Comparison of ENCODE assay signal across 14 mouse cellular contexts in the genomic region with DNA sequence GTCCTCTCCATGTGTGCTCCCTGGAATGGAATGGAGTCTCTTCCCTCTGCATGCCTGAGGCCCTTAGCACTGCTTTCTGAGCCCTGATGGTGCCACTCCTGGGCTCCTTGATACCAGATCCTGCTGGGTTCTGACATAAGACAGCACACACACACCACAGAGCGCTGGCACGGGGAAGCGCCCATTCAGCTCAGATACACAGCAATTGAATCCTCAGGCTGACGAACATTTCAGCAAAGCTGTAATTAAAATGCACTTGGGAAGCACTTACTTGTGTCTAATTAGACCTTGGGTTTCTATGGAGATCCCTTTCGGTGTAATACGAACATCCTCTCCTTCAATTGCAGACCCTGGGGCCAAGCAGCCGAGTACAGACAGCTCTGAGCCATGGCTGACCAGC.
DNase-seq lines count a peak whose midpoint lies in the region; ATAC-seq and TF ChIP-seq lines count a peak whose summit lies in the region.
"Had no signal": no experiment of that assay in that cellular context is flagged by ENCODE, and none has a peak within 500 bp of the region (broad histone marks: within the 10 kb centered on the region; RNA-seq: fewer than 3 reads in every experiment).

No protein-coding gene starts in this region.

- H3K36me3 ChIP-seq in forebrain, embryonic 13.5 days (ENCODE audit: poor library complexity, severe bottlenecking) = no peaks in the 10 kb centered on the region
- H3K36me3 ChIP-seq in lung, postnatal 0 days (ENCODE audit: insufficient read depth, low read length) = no peaks in the 10 kb centered on the region
- H3K36me3 ChIP-seq in liver, embryonic 12.5 days = no peaks in the 10 kb centered on the region
- H3K36me3 ChIP-seq: kidney, embryonic 15.5 days; liver, embryonic 13.5 days had no signal

- no peak for TF ChIP-seq CTCF in lung, postnatal 0 days (IDR thresholded peaks at IDR 0.05)

- peaks cover 64% of the 10 kb centered on the region for H3K4me1 ChIP-seq in forebrain, embryonic 13.5 days
- no peaks in the 10 kb centered on the region for H3K4me1 ChIP-seq in lung, postnatal 0 days (ENCODE audit: insufficient read depth, low read depth, low read length)
- H3K4me1 ChIP-seq in liver, embryonic 12.5 days = 0 out of 2 replicates have a peak, but pooled peaks cover 5% of the 10 kb centered on the region
- H3K4me1 ChIP-seq: liver, embryonic 13.5 days had no signal

- intact Hi-C loops in left cerebral cortex, postnatal 14 days (cut with DNase I) = no loop called here

- H3K27me3 ChIP-seq in forebrain, embryonic 13.5 days = no peaks in the 10 kb centered on the region
- H3K27me3 ChIP-seq in lung, postnatal 0 days (replicated peaks; ENCODE audit: insufficient read depth, low read length) = no peaks in the 10 kb centered on the region
- peaks cover 4% of the 10 kb centered on the region; the same call in 1 of the 2 replicates for H3K27me3 ChIP-seq in liver, embryonic 12.5 days (replicated peaks)

- TF ChIP-seq EP300 in lung, postnatal 0 days (IDR thresholded peaks at IDR 0.05) = no peak

- H3K4me2 ChIP-seq in forebrain, embryonic 13.5 days = 0 out of 2 replicates have a peak overlapping the region, but pooled peaks have one; percentile 17
- H3K4me2 ChIP-seq in lung, postnatal 0 days (replicated peaks; ENCODE audit: low read depth, low read length) = no peak overlapping the region
- no peak overlapping the region for H3K4me2 ChIP-seq in liver, embryonic 12.5 days
- H3K4me2 ChIP-seq: kidney, embryonic 15.5 days; liver, embryonic 13.5 days had no signal

- 15% methylated on average over 7 of the region's 7 CpGs for WGBS in forebrain, embryonic 13.5 days
- 78% methylated on average over 7 of the region's 7 CpGs for WGBS in lung, postnatal 0 days
- 69% methylated on average over 7 of the region's 7 CpGs for WGBS in liver, embryonic 12.5 days (ENCODE audit: insufficient replicate concordance)

- DNase-seq in right cerebral cortex, adult 2 months (ENCODE audit: low spot score in 2 of 2) = peak; percentile 10 to 29
- DNase-seq in right cerebral cortex, postnatal 36 days (ENCODE audit: low spot score in 2 of 2) = no peak
- peak; percentile 29 to 65 for DNase-seq in left cerebral cortex, postnatal 14 days (ENCODE audit: low spot score in 2 of 2)
- peak; percentile 33 for DNase-seq in telencephalon, adult 2 months (ENCODE audit: low read depth, low spot score)
- no peak for DNase-seq in lung, postnatal 0 days (ENCODE audit: low spot score)
- DNase-seq: cerebellum, adult 11-12 months; embryo, embryonic 11 days; heart, adult 11 months; layer of hippocampus, postnatal 36 days; liver, embryonic 13.5 days; lung, postnatal 36 days had no signal

- peak overlapping the region; percentile 80 for H3K27ac ChIP-seq in forebrain, embryonic 13.5 days
- no peak overlapping the region for H3K27ac ChIP-seq in lung, postnatal 0 days (ENCODE audit: low read length)
- H3K27ac ChIP-seq in liver, embryonic 12.5 days = no peak overlapping the region
- H3K27ac ChIP-seq: kidney, embryonic 15.5 days; liver, embryonic 13.5 days had no signal

- peak; percentile 54 for ATAC-seq in forebrain, embryonic 13.5 days
- ATAC-seq in lung, postnatal 0 days = no peak
- ATAC-seq in liver, embryonic 12.5 days = no peak

- no peaks in the 10 kb centered on the region for H3K9me3 ChIP-seq in forebrain, embryonic 13.5 days (replicated peaks)
- no peaks in the 10 kb centered on the region for H3K9me3 ChIP-seq in lung, postnatal 0 days (ENCODE audit: low read length)
- no peaks in the 10 kb centered on the region for H3K9me3 ChIP-seq in liver, embryonic 12.5 days (replicated peaks)
- H3K9me3 ChIP-seq: kidney, embryonic 15.5 days; liver, embryonic 13.5 days had no signal

- H3K9ac ChIP-seq in forebrain, embryonic 13.5 days = peak overlapping the region; percentile 18; the same call in 1 of the 2 replicates
- no peak overlapping the region for H3K9ac ChIP-seq in lung, postnatal 0 days (replicated peaks; ENCODE audit: low read depth)
- H3K9ac ChIP-seq in liver, embryonic 12.5 days = no peak overlapping the region
- H3K9ac ChIP-seq: kidney, embryonic 15.5 days; liver, embryonic 13.5 days had no signal

- no peak overlapping the region for H3K4me3 ChIP-seq in forebrain, embryonic 13.5 days
- H3K4me3 ChIP-seq in lung, postnatal 0 days (ENCODE audit: low read depth, low read length) = no peak overlapping the region
- no peak overlapping the region for H3K4me3 ChIP-seq in liver, embryonic 12.5 days
- H3K4me3 ChIP-seq: kidney, embryonic 15.5 days; liver, embryonic 13.5 days had no signal

Comparison
In these comparisons a context has a peak if more than half of its experiments do, and no peak if none do; other contexts are left out.
1. DNase-seq: peak in right cerebral cortex, adult 2 months (2 of 2), left cerebral cortex, postnatal 14 days (2 of 2) and telencephalon, adult 2 months (single experiment); none in right cerebral cortex, postnatal 36 days (0 of 2) and lung, postnatal 0 days (single experiment).